Mouse (Mus musculus) left cerebral cortex, postnatal 10 days (tissue): ENCODE results near the gene Decr2. TPM values are rescaled to one million over a fixed set of nuclear protein-coding genes. Genes with fewer than 3 reads are reported as not detected.

Experiments
- DNase-seq, 2 experiments: peaks; one replicate each; pipeline ENCODE4 v3.0.0; 2021 to 2022; ENCODE audit warnings: low spot score in 2 of 2, mixed read lengths in 1 of 2; ENCODE audit errors: extremely low spot score in 1 of 2
- intact Hi-C: fragments of 180-260 bp; cut with DNase I; formaldehyde crosslinking; loops from one replicate; pipeline ENCODE4 v1.15.1; 2025
- total RNA-seq, 2 experiments: library from RNA; stranded (reverse); gene quantifications; 2 replicates each; pipeline ENCODE4 v1.2.3; 2021

Decr2 gene
- total RNA-seq, 2 experiments from 2014 or later = 25.2 to 27.2 TPM

DNA sequence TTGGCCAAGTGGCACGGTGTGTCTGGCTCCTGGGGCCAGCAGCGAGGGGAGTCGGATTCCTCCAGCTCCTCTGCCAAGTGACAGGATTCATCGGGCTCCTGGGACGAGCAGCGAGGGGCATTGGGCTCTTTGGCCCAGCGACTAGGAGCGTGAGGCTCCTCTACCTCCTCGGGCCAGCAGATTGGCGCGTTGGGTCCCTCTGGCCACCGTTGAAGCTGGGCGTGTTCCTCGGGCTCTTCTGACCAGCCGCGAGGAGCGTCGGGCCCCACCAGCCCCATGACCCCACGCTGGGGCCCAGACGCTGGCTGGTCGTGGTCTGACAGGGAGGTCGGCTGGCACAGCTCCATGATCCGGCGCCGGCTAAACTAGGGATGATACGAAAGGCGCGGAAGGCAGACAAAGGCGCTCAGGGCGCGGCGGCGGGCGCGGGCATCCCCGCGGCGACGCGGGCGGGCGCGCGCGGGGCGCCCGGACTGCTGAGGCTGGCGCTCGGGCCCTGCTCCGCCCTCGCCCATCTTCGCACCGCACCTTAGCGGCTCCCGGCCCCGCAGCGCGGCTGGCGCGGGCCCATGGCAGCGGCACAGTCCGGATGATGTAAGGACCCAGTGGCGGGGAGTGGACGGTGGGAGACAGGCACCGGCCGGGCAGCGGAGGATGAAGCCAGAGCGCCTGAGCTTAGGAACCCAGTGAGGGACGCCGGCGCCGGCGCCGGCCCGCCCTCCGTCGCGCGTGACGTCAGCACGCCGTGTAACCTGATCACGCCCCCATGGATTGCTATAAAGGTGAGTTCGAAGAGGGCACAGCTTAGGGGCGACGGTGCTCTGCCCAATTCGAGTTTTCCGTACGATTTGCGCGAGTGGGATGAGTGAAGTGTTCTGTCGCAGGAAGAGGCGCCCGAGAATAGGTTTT is 21.1 kb downstream of the Decr2 start, which contains the start of gene Rab11fip3:
Gene Rab11fip3 (minus strand): TSS at position 725 of the 909 bp plus-strand sequence.
- DNase-seq = peak; percentile 61 to 86
- intact Hi-C loops = loop anchor here (5.0 kb wide), 1 partner anchor 57 kb away; no protein-coding TSS in a partner anchor

DNA sequence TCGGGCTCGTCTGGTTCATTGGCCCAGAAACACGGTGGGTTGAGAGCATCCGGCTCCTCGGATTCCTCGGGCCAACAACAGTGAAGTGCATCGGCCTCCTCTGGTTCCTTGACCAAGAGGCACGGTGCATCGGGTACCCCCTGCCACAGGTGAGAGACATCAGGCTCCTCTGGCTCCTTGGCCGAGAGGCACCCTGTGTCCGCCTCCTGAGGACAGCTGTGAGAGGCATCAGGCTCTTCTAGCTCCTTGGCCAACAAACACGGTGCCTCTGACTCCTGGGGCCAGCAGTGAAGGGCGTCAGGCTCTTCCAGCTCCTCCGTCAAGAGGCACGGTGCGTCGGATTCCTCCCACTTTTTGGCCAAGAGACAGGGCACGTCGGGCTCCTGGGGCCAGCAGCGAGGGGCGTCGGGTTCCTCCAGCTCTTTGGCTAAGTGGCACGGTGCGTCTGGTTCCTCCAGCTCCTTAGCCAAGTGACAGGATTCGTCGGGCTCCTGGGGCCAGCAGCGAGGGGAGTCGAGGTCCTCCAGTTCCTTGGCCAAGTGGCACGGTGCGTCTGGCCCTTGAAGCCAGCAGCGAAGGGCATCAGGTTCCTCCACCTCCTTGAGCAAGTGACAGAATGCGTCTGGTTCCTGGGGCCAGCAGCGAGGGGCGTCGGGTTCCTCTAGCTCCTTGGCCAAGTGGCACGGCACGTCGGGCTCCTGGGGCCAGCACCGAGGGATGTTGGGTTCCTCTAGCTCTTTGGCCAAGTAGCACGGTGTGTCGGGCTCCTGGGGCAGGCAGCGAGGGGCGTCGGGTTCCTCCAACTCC is 21.9 kb downstream of the Decr2 start:
- peak in 1 of 2 experiments; percentile 37 for DNase-seq

DNA sequence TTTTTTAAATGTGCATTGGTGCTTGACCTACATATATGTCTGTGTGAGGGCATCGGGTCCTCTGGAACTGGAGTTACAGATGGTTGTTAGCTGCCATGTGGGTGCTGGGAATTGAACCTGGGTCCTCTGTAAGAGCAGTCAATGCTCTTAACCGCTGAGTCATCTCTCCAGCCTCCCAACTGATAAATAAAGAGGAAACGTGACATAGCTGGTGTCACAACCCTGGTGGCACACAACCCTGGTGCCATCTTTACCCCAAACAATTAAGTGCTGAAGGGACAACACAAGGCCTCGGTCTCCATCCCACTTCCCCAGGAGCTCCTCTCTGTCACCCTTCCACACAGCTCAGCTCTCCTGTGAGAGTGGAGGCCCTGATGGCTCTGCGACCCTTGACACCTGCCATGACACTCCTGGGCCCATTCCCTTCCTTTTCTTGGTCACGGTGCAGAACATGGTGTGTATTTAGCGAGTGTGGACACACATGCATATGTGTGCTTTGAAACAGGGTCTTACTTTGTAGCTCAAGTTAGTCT is 23.6 kb downstream of the Decr2 start:
- intact Hi-C loops = loop anchor here (5.0 kb wide), 1 partner anchor 54 kb away; no protein-coding TSS in a partner anchor
- DNase-seq = peak in 1 of 2 experiments; percentile 11

More for the DNA sequence above, 21.9 kb downstream of the Decr2 start:
- intact Hi-C loops = loop anchor here (5.0 kb wide), 1 partner anchor 56 kb away; no protein-coding TSS in a partner anchor

DNA sequence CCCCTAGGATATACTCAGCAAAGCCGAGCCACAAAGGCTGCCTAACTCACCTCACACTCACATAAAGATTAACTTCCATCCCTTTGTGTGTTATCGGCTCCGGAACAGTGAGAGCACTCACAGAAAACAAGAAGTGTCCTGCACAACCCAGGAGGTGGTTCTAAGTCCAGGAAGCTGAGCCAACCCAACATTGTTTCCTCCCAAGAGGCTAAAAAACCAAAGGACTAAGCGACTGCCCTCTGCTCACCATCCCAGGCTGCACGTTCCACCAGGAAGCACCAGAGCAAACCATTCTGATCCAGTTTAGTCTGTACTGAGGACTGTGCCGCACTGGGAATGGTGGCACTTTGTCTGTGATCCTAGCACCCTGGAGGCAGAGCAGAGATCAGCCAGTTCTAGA is 25.2 kb downstream of the Decr2 start:
- peak in 1 of 2 experiments; percentile 10 for DNase-seq
- intact Hi-C loops = loop anchor here (5.0 kb wide), 1 partner anchor 53 kb away; no protein-coding TSS in a partner anchor

DNA sequence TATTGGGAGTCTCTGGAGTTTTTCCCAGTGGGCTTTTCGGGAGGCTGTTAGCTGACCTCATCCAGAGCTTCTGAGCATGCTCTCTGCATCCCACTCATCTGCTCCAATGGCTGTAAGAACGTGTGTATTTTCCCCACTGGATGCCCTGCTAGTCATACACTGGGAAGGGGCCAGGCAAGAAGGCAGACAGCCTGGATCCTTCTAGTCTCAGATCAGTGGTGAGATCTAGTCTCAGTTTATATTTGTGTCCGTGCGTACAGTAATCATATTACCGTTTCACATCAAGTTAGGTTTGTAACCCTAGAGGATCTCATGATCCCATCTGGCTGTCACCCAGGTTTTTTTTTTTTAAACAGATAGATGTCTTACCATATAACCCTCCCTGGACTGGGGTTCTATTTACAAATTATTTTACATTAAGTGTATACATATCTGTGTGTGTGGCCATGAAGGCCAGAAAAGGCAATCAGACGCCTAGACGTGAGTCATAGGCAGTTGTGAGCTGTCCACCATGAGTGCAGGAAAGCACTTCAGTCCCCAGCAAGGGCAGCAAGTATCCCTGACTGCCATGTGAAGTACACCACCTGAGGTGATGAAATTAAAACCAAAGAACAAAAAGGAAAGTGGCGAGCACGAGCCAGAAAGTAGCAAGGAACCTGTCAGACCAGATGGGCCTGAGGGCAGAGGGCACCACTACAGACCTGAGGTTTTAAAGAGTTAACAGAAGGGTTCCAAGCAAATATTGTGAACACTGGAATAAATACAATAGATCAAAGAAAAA is 32.2 kb downstream of the Decr2 start:
- intact Hi-C loops = no loop called here
- DNase-seq = no peak

DNA sequence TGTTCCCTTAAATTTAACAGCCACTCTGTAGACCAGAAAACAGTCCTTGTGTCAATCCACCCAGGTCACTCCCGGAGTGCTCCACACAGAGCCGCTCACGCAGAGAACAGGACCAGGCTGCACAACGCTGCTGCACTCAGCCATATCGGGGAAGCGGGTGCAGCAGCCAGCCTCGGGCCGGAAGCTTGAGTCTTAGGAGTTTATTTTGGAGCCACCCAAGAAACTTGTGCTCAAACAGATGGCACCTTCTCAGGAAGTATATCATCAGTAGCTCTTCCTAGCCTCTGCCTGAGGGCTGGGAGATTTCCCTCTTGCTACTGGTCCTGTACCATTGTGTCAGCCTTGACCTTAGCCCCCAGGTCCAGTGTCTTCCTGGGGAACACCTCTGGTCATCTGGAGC is 32.9 kb downstream of the Decr2 start:
- peak in 1 of 2 experiments; percentile 33 for DNase-seq

DNA sequence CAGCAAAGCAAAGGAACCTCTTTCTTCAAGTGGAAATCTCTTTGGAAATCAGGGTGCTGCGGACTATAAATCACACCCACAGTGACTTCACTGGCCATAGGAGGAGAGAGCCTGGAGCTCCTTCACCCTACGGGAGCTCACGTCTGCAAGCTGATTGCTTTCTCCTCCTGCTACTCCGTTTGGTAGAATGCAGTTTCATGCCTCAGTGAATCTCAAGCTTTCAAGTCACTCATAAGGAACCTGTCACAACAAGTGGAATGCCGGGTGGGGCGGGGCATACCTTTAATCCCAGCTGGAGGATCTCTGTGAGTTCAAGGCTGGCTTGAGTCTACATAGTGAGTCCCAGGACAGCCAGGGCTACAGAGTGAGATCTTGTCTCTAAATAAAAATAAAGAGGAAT is 35.0 kb downstream of the Decr2 start:
- intact Hi-C loops = no loop called here
- DNase-seq = no peak

More for the DNA sequence above, 32.9 kb downstream of the Decr2 start:
- intact Hi-C loops = no loop called here

DNA sequence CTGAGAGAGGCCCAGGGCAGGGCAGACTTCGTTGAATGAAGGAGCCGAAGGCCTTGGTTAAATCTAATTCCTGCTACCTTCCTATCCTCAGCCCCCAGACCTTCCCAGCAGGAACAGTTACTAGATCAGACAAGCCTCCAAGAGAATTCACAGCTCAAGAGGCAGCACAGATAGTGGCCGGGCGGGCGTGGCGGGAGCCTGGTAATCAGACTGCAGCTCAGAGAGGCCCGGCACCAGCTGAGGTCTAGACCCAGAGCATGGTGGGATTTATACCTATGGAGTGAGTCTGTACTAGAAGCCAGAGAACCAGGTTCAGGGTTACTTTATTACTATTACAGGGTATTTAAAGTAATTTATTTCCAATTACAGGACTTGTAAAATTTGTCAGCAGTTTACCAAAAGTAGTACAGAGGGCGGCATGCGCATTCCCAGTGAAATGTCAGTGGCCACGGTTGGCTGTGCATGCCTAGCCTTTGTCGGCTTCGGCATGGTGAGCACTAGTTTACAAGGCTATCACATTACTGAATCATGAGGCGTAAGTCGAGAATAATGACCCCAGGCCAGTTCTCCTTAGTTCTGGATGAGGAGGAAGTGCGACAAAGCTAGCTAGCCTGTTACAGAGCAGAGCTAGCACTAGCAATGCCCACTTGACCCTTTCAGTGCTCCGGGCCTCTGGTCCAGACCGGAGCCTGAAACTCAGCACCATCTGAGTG is 35.8 kb downstream of the Decr2 start:
- intact Hi-C loops = no loop called here

DNA sequence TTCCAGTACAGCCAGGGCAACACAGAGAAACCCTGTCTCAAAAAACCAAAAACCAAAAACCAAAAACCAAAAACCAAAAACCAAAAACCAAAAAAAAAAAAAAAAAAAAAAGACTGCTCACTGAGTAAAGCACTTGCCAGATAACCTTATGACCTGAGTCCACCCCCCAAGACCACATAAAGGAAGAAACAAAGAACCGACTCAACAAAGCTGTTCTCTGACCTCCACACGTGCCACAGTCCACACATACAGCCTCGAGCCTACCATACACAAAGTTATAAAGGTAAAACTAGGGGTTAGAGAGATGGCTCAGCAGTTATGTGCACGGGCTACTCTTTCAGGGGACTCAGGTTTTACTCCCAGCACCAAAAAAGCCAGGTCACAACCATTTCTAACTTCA is 37.4 kb downstream of the Decr2 start:
- intact Hi-C loops = no loop called here

More for the DNA sequence above, 35.8 kb downstream of the Decr2 start:
- no peak for DNase-seq

DNA sequence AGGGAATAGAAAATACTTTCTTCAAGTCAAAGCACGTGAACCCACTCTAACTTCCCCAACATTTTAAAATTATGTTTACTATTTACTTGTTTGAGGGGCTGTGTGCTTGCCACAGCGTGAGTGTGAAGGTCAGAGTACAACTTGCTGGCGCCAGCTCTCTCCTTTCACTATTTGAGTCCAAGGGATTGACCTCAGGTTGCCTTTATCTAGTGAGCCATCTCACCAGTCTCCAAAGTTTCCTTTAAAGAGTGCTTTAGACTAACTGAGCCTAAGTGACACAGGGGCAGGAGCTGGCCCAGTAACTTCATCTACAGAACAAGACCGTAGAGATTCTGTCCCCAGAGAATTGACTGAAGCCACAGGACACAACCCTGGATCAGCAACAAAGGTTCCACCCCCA is 38.1 kb downstream of the Decr2 start:
- DNase-seq = no peak
- intact Hi-C loops = no loop called here

More for the DNA sequence above, 37.4 kb downstream of the Decr2 start:
- DNase-seq = no peak

DNA sequence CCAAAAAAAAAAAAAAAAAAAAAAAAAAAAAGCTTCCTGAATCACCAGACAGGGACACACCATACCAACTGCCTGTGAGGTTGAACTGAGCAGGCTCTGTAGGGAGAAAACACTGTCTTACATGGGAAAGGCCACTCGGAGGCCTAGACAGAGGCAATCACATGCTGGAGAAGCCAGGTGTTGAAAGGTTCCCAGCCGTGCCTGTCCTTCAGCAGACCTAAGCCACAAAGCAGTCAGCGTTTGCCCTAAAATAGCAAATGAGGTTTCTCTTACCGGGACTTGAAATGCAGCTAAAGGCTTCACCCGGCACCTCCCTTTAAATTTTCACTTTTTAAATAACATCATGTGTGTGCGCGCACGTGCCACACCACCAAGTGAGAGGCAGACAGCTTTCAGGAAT is 42.0 kb downstream of the Decr2 start:
- intact Hi-C loops = no loop called here
- no peak for DNase-seq

DNA sequence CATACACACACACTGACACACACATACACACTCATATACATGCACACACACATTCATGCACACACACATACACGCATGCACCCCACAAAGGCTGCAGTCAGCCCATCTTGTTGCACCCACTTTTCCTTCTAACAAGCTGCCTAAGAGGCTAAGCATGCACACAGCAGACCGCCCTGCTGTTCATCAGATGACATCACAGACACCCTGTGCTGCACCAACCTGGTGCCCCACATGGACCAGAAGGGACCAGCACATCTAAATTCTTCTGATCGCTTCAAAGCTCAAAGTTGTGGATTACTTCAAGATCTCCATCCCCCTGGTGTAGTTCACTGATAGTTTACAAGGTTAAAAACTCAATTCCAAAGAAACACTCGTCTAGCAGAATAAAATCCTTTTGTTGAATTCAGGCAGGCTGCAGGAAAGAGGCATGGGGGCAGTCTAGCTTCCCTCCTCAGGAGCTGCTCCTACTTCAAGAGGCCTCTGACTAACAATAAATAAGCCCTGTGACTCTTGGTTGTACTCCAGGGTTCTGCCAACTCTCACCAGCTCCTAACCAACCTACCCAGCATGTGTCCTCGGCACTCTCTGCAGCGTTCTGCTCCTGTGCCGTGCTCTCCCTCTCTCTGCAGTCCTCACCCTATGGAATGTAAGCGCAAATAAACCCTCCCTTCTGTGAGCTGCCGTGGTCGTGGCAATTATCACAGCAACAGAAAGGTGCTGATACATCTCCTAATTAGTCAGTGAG is 43.7 kb downstream of the Decr2 start:
- DNase-seq = no peak
- intact Hi-C loops = no loop called here

DNA sequence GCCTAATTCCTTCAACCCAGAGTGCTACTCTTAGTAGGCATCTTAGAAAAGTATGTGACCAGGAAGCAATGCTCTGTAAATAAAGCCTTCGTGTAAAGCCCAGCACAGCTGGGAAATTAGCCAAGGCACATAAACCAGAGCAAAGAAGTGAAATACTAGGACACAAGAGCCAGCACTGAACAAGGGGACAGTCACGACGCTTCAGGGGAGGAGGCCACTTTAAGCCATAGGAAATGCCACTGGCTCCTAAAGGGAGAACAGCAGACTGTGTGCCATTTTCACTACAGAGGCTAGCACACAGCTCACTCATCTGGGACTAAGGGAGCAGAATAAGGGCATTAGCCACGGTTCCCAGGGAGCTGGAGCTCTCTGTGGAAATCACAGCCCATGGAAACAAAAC is 44.9 kb downstream of the Decr2 start:
- DNase-seq = no peak
- intact Hi-C loops = no loop called here

DNA sequence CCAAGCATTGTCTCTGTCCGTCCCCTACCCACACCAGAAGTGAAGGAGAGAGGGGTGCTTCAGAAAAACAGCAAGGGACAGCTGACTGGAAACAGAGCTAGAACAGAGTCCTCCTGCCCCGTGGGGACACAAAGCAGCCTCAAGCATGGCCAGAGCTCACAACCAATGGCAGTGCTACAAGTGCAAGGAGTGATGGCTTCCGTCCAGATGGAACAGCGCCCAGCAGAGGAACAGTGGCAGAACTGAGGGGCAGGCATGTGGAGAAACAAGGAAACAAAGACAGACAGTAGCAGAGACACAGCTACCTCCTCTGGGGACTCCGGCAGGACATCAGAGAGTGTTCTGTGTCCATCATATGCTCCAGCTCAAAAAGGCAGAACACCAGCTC is 46.9 kb downstream of the Decr2 start:
- DNase-seq = peak; percentile 84 to 87
- intact Hi-C loops = no loop called here

DNA sequence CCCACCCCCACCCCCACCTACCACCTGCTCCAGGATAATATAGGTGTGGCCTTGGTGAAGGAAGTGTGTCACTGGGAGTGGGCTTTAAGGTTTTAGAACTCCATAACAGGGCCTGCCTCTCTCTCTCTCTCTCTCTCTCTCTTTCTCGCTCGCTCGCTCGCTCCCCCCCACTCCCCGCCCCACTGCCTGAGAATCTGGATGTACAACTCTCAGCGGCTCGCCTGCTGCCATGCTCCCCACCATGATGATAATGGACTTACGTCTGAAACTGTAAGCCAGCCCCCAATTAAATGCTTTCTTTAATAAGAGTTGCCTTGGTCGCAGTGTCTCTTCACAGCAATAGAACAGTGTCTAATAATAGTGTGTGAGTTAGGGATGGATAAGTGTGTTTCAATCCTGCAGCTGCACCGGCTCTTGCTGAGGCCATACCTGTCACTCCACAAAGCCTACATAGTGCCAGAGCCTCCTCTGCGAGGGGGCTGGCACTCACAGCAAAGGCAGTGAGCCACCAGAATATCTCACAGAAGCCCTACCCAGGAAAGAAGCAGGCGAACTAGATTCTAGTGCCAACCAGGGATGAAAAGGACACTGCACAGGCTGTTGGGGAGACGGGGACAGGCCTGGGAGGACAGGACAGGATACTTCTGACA is 47.4 kb downstream of the Decr2 start:
- intact Hi-C loops = no loop called here
- peak; percentile 32 to 38 for DNase-seq

DNA sequence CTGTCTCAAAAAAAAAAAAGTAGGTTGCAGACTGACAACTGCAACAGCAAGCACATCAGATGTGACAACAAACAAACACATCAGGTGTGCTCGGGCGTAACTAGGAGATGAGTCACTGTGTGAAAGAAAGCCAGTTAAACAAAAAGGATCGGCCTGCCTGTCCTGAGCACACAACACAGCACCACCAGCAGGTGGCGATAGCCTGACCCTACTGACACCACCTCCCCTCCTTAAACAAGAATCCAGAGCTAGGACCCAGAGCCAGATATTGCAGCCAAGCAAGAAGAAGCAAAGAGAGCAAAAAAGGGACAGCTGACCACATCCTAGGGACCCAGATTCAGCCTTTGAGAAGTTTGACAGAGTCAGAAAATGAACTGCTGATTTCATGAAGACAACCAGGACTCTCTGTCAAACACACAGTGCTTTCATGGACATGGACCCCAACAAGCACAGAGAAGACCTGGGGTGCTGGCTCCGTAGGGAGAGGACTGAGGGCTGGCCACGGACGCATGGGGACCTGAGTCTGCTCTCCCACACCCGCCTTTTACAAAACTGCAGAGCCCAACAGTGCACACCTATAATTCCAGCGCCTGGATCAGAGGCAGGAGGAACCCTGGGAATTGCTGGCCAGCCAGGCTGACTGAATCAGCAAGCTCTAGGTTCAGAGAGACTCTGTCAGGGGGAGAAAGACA is 48.9 kb downstream of the Decr2 start:
- intact Hi-C loops = loop anchor here (2.0 kb wide), 1 partner anchor 50 kb away; the partner anchor contains the start of gene Decr2

More for the DNA sequence above, 48.9 kb downstream of the Decr2 start:
- DNase-seq = peak in 1 of 2 experiments; percentile 69
